Mouse (Mus musculus): ENCODE measurements around the gene Fah. TPM values are rescaled to one million over a fixed set of nuclear protein-coding genes. Genes with fewer than 3 reads are reported as not detected.

The Fah gene
- polyA plus RNA-seq, 1 experiment from 2014 or later: 3.0 TPM

DNA sequence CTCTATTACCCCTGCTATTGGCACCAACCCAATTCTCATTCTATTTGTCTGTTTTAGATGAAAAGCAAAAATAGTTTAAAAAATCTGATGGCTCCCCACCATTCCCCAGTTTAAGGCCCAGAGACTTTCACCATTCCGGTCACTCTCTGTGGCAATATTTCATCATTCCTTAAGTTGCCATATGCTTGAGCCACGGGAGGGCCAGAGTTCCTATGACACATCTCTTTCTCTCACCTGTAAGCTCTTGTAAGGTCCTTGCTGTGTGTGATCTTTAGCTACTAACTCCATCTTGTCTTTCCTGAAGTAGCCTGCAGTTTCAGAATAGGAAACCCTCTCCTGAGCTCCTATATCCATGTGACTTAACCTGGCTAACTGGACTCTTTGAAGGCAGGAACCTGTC is 12.4 kb upstream of the Fah start:
- WGBS: 91% methylated on average over 2 of the region's 2 CpGs
- Histone ChIP-seq H3K36me3 (replicated peaks) (peaks cover 27% of the 10 kb centered on the region), H3K4me1 (no peaks in the 10 kb centered on the region), H3K27me3 (no peaks in the 10 kb centered on the region), H3K27ac (no peak overlapping the region), H3K4me2 (no peak overlapping the region), H3K9ac (no peak overlapping the region), H3K4me3 (replicated peaks) (no peak overlapping the region), H3K9me3 (no peaks in the 10 kb centered on the region)
- no peak for ATAC-seq (ENCODE audit: low FRiP score)

DNA sequence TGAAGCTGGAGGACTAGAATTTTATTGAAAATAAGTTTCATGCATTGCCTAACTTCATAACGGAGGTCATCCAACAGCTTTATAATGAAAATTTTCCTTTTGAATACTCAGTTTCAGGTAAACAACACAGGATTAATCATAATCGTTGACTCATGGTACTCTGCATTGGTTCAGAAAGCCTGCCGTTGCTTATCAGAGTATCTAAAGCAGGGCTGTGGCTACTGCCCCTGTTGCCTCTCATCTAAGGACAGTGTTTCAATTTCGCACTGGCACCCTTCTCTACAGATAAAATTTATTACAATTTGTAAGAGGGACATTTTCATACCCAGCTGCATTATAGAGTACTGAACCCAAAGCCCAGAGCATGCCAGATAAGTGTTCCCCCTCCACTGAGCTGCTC is 5.9 kb upstream of the Fah start:
- WGBS: 91% methylated on average over 4 of the region's 4 CpGs
- ATAC-seq (ENCODE audit: low FRiP score): no peak
- 0 out of 2 replicates have a peak, but pooled peaks cover 9% of the 10 kb centered on the region for H3K36me3 ChIP-seq (replicated peaks)
- H3K4me2 ChIP-seq: no peak overlapping the region
- no peaks in the 10 kb centered on the region for H3K9me3 ChIP-seq
- H3K4me3 ChIP-seq (replicated peaks): no peak overlapping the region
- no peak overlapping the region for H3K9ac ChIP-seq
- no peaks in the 10 kb centered on the region for H3K4me1 ChIP-seq
- H3K27me3 ChIP-seq: no peaks in the 10 kb centered on the region
- no peak overlapping the region for H3K27ac ChIP-seq

DNA sequence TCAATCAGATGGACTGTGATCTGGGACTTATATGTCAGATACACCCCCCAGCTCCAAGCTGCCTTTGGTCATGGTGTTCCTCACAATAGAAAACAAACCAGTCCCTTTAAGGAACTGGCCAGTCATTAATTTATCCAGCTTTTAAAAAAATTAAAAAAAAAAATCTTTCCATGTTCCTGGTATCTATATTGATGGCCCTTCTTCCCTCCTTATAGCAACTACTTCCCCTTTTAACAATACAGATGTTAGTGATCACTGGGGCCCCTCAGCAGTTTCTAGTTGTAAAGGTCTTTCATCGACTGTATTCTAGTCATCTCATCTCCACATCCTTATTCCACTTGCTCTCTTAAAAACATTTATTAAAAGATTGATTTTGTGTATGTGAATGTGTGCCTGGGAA is 5.1 kb upstream of the Fah start:
- ATAC-seq (ENCODE audit: low FRiP score): no peak
- H3K9me3 ChIP-seq: no peaks in the 10 kb centered on the region
- no peak overlapping the region for H3K27ac ChIP-seq
- no peak overlapping the region for H3K4me3 ChIP-seq (replicated peaks)
- 0 out of 2 replicates have a peak, but pooled peaks cover 5% of the 10 kb centered on the region for H3K36me3 ChIP-seq (replicated peaks)
- H3K27me3 ChIP-seq: no peaks in the 10 kb centered on the region
- H3K4me1 ChIP-seq: no peaks in the 10 kb centered on the region; the same call in 1 of the 2 replicates
- WGBS: 93% methylated on average over 1 of the region's 1 CpGs
- no peak overlapping the region for H3K4me2 ChIP-seq
- H3K9ac ChIP-seq: no peak overlapping the region

DNA sequence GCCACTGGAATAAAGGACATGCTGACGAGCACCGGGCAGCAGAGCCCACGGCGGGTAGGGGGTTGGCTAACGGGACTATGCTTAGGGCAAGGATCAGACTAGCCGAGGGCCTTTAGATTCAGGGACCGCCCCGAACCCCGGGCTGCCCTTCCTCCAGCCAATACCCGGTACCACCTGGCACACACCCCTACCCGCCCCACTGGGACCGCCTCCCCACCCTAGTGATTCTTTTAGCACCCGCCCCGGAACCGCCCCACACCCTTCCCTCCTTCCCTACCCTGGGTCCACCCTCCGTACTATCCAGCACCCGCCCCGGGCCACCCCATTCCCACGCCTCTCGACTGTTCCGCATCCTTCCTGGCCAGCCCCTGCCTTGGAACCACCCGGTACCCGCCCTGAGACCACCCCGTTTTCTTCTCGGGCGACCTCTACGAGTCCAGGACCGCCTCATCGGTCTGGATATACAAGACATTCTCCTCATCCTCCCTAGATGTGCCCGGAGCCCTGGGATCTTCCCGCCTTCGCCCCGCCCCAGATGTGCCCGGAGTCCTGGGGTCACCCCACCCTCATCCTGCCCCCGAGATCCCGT is 724 bp downstream of the Fah start:
- peak overlapping the region; percentile 50 for H3K4me3 ChIP-seq (replicated peaks)
- H3K4me1 ChIP-seq: peaks cover 16% of the 10 kb centered on the region
- WGBS: under 1% methylated on average over 32 of the region's 36 CpGs
- H3K36me3 ChIP-seq (replicated peaks): no peaks in the 10 kb centered on the region
- peaks cover 4% of the 10 kb centered on the region; the same call in 1 of the 2 replicates for H3K27me3 ChIP-seq
- H3K4me2 ChIP-seq: peak overlapping the region; percentile 96
- no peak overlapping the region for H3K27ac ChIP-seq
- no peaks in the 10 kb centered on the region for H3K9me3 ChIP-seq
- ATAC-seq (ENCODE audit: low FRiP score): peak; percentile 81
- peak overlapping the region; percentile 65 for H3K9ac ChIP-seq

DNA sequence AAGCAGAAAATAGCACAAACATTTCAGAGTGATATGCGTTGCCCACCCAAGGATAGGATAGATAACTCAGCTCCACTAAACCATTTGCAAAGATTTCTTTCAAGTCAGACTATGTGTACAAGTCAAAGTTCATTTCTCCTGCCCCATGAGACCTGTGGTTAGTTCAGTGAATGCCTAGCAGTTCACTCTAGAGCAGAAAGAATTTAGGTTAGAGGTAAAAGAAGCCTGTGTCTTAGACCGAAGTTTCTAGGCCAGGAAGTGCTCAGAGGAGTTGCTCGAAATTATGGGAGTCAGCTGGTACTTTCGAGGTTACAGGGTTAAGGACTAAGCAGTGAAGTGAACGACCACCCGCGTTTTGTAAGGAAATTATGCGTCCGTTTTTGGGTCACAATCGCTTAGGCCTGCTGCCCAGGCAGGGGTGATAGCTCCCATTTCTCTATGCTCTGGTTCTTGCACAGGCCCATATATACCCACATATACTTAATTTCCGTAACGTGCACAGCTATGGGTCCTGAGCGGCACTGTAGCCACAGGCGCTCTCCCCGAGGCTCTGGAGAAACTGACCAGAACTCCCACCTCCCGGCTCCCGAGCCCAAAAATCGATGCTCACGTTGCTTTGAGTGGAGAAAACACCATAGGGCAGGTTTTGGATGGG is 1.4 kb downstream of the Fah start:
- H3K4me2 ChIP-seq: peak overlapping the region; percentile 96
- peaks cover 4% of the 10 kb centered on the region; the same call in 1 of the 2 replicates for H3K27me3 ChIP-seq
- peak; percentile 47; the same call in 1 of the 2 replicates for ATAC-seq (ENCODE audit: low FRiP score)
- H3K9me3 ChIP-seq: no peaks in the 10 kb centered on the region
- H3K4me1 ChIP-seq: peaks cover 16% of the 10 kb centered on the region
- no peak overlapping the region for H3K27ac ChIP-seq
- H3K4me3 ChIP-seq (replicated peaks): peak overlapping the region; percentile 50
- 8% methylated on average over 19 of the region's 19 CpGs for WGBS
- H3K36me3 ChIP-seq (replicated peaks): no peaks in the 10 kb centered on the region
- H3K9ac ChIP-seq: peak overlapping the region; percentile 65

DNA sequence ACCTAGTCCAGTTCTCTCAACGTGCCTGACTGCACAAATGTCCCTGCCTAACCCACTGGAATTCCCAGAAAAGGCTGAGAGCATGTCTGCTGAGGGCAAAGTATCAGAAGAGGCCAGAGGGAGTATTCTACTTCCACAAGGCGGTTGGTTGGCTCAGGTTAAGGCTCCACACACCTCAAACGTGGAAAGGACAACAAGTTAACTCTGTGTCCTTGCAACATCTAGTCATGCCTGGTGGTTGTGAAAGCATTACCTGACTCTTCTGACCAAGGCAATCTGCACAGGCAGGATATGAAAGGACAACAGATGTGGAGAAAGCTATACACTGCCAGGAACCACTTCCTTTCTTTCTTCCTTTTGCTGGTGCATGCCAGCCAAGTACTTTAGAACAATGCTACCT is 2.0 kb downstream of the Fah start:
- H3K9ac ChIP-seq: no peak overlapping the region
- peaks cover 4% of the 10 kb centered on the region; the same call in 1 of the 2 replicates for H3K27me3 ChIP-seq
- no peaks in the 10 kb centered on the region for H3K9me3 ChIP-seq
- H3K4me2 ChIP-seq: no peak overlapping the region
- ATAC-seq (ENCODE audit: low FRiP score): no peak
- peaks cover 16% of the 10 kb centered on the region for H3K4me1 ChIP-seq
- H3K27ac ChIP-seq: no peak overlapping the region
- no peaks in the 10 kb centered on the region for H3K36me3 ChIP-seq (replicated peaks)
- 68% methylated on average over 3 of the region's 3 CpGs for WGBS
- H3K4me3 ChIP-seq (replicated peaks): no peak overlapping the region

DNA sequence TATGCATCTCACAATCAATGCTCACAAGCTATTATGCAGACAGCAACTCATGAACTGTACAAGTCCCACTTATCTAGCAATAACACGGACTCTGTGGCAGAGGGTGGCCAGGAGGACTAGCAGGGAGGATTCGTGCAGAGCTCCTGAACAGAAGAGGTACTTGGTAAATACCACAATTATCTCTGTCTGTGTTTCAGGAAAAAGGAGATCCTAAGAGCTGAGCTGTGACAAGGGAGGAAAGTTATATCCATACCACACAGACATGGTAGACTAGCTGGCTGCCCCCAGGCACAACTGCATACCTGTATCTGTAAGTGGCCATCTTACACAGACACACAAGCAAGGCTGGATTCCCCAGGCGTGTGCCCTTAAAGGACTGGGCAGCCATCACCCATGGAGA is 5.2 kb downstream of the Fah start:
- no peak overlapping the region for H3K9ac ChIP-seq
- peaks cover 4% of the 10 kb centered on the region; the same call in 1 of the 2 replicates for H3K27me3 ChIP-seq
- H3K4me3 ChIP-seq (replicated peaks): no peak overlapping the region
- no peak overlapping the region for H3K4me2 ChIP-seq
- no peaks in the 10 kb centered on the region for H3K9me3 ChIP-seq
- H3K36me3 ChIP-seq (replicated peaks): no peaks in the 10 kb centered on the region
- no peak overlapping the region for H3K27ac ChIP-seq
- no peak for ATAC-seq (ENCODE audit: low FRiP score)
- WGBS: 87% methylated on average over 3 of the region's 3 CpGs
- peaks cover 14% of the 10 kb centered on the region for H3K4me1 ChIP-seq

DNA sequence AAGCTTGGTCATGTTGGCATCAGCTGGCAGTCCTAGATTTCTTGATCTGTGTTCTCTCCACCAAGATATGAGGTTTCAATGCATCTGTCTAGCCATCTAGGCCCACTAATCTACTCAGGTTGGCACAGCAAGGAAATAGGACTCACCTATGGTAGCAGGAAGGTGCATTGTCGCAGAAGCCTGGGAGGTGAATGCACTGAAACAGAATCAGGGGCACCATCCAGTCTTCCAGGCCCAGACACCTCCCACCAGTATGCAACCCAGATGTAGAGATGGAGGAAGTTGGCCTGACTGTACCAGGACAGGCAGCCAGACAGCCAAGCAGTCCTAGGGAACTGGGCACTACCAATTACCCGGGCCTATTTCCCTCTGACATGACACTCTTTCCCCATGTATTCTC is 5.9 kb downstream of the Fah start:
- Histone ChIP-seq H3K4me3 (replicated peaks) (no peak overlapping the region), H3K36me3 (replicated peaks) (no peaks in the 10 kb centered on the region)
- ATAC-seq (ENCODE audit: low FRiP score): no peak

DNA sequence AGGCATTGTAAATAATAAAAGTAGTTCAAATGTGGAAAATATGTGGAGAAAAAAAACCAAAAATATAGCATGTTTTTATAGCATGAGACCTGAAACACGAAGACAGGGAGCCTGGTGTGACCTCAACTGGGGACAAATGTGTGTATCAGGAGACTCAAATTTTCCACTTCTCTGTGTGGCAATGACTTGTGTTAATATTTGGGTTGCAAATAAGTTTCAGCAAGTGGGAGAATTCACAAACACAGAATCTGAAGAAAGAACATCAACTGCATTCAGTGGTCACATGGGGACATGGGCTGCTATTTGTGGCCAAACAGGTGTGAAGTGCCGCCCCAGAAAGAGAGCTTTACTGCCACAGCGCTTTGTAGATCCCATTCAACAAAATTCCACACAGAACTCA is 9.9 kb downstream of the Fah start:
- Histone ChIP-seq H3K4me2 (no peak overlapping the region), H3K4me1 (no peaks in the 10 kb centered on the region), H3K27ac (no peak overlapping the region), H3K36me3 (replicated peaks) (no peaks in the 10 kb centered on the region), H3K4me3 (replicated peaks) (no peak overlapping the region), H3K9me3 (no peaks in the 10 kb centered on the region), H3K27me3 (no peaks in the 10 kb centered on the region), H3K9ac (no peak overlapping the region)
- WGBS: 89% methylated on average over 3 of the region's 3 CpGs
- no peak for ATAC-seq (ENCODE audit: low FRiP score)

More for the DNA sequence above, 5.9 kb downstream of the Fah start:
- H3K27me3 ChIP-seq: peaks cover 4% of the 10 kb centered on the region; the same call in 1 of the 2 replicates
- H3K27ac ChIP-seq: no peak overlapping the region
- peaks cover 8% of the 10 kb centered on the region for H3K4me1 ChIP-seq
- no peak overlapping the region for H3K4me2 ChIP-seq
- no peak overlapping the region for H3K9ac ChIP-seq
- H3K9me3 ChIP-seq: no peaks in the 10 kb centered on the region
- WGBS: 96% methylated on average over 2 of the region's 2 CpGs

DNA sequence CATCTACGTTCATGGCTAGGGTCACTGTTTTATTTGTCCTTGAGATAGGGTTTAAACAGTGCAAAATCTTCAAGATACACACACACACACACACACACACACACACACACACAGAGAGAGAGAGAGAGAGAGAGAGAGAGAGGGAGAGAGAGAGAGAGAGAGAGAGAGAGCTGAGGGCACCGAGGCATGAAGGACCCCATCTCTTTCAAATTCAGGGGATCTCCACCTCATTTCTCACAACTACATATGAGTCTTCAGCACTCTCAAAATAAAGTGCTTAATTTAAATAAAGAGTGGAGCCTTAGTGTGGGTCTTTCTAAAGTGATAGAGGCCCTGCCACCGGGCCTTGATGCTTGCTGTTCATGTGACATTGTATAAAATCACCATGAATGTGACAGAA is 10.5 kb downstream of the Fah start:
- ATAC-seq (ENCODE audit: low FRiP score): no peak
- no peak overlapping the region for H3K4me2 ChIP-seq
- H3K9ac ChIP-seq: no peak overlapping the region

DNA sequence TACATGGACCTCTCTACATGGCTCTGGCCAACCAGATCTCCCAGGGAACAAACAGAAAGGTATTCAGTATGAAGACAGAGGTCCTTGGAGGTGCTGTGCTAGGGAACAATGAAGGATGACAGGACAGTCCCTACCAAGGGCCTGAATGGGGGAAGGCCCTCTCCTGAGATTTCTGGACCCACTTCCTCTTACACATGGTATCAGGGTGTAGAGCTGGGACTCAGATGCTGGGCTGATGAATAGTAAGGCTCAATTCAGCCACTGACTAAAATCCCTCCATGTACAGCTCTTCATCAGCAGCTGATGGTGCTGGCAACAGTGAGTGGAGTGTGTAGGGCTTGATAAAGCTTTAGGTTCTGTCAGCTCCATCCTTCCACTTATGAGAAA is 11.6 kb downstream of the Fah start:
- H3K4me2 ChIP-seq: no peak overlapping the region
- H3K27me3 ChIP-seq: no peaks in the 10 kb centered on the region
- H3K4me1 ChIP-seq: no peaks in the 10 kb centered on the region
- H3K36me3 ChIP-seq (replicated peaks): no peaks in the 10 kb centered on the region
- H3K9ac ChIP-seq: no peak overlapping the region
- H3K4me3 ChIP-seq (replicated peaks): no peak overlapping the region
- no peak overlapping the region for H3K27ac ChIP-seq
- no peak for ATAC-seq (ENCODE audit: low FRiP score)
- H3K9me3 ChIP-seq: no peaks in the 10 kb centered on the region

More for the DNA sequence above, 10.5 kb downstream of the Fah start:
- Histone ChIP-seq H3K9me3 (no peaks in the 10 kb centered on the region), H3K27me3 (no peaks in the 10 kb centered on the region), H3K4me1 (no peaks in the 10 kb centered on the region), H3K36me3 (replicated peaks) (no peaks in the 10 kb centered on the region), H3K27ac (no peak overlapping the region), H3K4me3 (replicated peaks) (no peak overlapping the region)
- 74% methylated on average over 3 of the region's 3 CpGs for WGBS

DNA sequence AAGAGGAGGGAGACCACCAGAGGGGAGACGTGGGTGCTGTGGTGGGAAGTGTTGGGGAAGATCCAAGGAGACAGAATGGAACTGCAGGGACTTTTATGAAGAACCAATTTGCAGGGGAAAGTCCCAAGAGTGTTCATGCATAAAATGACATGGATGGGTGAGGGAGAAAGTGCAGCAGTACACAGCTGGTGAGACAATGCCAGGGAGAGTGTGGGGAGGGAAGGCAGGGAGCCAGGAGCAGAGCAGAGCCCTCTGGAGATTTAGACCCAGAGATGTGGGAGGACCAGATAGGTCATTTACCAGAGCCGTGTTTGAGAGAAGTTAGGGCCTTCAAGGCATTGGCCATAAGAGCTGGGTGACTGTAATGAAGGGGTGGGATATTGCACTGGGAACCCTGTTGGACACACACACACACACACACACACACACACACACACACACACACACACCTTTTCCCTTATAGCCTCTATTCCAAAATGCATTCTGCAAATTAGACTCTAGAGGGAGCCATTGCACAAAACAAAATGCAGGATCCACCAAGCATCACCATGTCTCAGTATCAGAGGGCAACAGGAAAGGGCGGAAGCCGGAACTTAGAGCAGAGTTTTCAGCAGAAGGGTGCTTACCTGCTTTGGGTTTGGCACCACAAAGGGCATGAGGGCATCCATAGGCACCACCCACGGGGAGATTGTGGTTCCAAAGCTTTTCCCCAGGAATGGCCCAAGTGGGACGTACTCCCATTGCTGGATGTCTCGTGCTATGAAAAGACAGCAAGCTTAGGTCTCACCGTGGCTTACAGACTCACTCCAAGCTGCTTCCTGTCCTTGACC is 12.2 kb downstream of the Fah start:
- Histone ChIP-seq H3K4me3 (replicated peaks) (no peak overlapping the region), H3K4me2 (no peak overlapping the region), H3K36me3 (replicated peaks) (no peaks in the 10 kb centered on the region), H3K27me3 (no peaks in the 10 kb centered on the region), H3K4me1 (no peaks in the 10 kb centered on the region), H3K27ac (no peak overlapping the region), H3K9me3 (no peaks in the 10 kb centered on the region), H3K9ac (no peak overlapping the region)
- WGBS: 53% methylated on average over 8 of the region's 8 CpGs
- ATAC-seq (ENCODE audit: low FRiP score): peak; percentile 69

Measured in forebrain, embryonic 12.5 days (tissue).